Mouse (Mus musculus): Measurements from ENCODE around the gene Nudt3. TPM values are rescaled to one million over a fixed set of nuclear protein-coding genes. Genes with fewer than 3 reads are reported as not detected.

Gene Nudt3
- polyA plus RNA-seq, 1 experiment from 2014 or later, result 47.6 TPM

GRCm38 (mm10) chr17:27556315-27557011, 66.8 kb downstream of the Nudt3 start, which contains the start of gene Hmga1:
TSS of gene Hmga1 (plus strand) at chr17:27556497.
- peak within 1 kb of the TSS; percentile 92 for H3K27ac ChIP-seq (ENCODE audit: low read length)
- no peaks in the 10 kb centered on the region for H3K9me3 ChIP-seq (ENCODE audit: low read length)
- H3K9ac ChIP-seq (replicated peaks; ENCODE audit: low read depth), result peak within 1 kb of the TSS; percentile 78
- no peaks in the 10 kb centered on the region for H3K36me3 ChIP-seq (ENCODE audit: insufficient read depth, low read length)
- peak within 1 kb of the TSS; percentile 76 for H3K4me3 ChIP-seq (ENCODE audit: low read depth, low read length)
- peaks cover 6% of the 10 kb centered on the region; the same call in 1 of the 2 replicates for H3K4me1 ChIP-seq (ENCODE audit: insufficient read depth, low read depth, low read length)
- DNase-seq (ENCODE audit: low spot score) (peak; percentile 94), ATAC-seq (peak; percentile 76)
- peak within 1 kb of the TSS; percentile 98 for H3K4me2 ChIP-seq (replicated peaks; ENCODE audit: low read depth, low read length)
- WGBS, result 3% methylated on average over 68 of the region's 79 CpGs
- H3K27me3 ChIP-seq (replicated peaks; ENCODE audit: insufficient read depth, low read length), result no peaks in the 10 kb centered on the region
- TF ChIP-seq EP300 (IDR thresholded peaks at IDR 0.05) (no peak), CTCF (IDR thresholded peaks at IDR 0.05) (peak; percentile 4; the same call in 1 of the 2 replicates)

DNA sequence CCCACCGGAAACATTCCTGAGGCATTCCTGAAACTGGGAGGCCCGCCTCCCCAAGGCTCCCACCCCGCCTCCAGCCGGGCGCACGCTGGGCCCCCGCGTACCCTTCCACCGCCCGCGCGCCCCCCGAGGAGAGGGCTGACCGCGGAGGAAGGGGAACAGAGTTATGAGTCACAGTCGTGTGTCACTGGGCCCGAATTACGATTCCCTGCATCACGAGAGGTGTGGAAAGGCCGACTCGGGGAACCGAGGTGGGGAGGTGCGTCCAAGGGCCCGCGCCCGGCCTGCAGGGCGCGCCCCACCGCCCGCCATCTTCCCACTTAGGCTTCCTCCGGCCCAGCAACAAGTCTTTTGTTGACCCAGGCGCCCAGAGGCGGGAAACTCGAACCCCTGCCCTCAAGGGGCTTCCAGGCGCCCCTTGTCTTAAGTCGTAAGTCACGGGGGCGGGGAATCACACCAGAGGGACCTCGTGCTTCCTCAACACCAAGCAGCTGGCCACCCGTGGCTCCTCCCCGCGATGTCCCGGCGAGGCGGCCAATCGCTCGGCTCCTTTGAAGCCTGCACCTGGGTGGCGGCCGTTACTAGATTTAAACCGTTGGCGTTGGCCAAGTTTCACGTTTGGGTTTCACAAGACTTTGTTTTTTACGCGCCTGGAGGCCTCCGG, 67.7 kb downstream of the Nudt3 start:
- Histone ChIP-seq H3K36me3 (ENCODE audit: insufficient read depth, low read length) (no peaks in the 10 kb centered on the region), H3K4me1 (ENCODE audit: insufficient read depth, low read depth, low read length) (peaks cover 6% of the 10 kb centered on the region; the same call in 1 of the 2 replicates), H3K9ac (replicated peaks; ENCODE audit: low read depth) (peak overlapping the region; percentile 78), H3K27ac (ENCODE audit: low read length) (peak overlapping the region; percentile 92), H3K9me3 (ENCODE audit: low read length) (no peaks in the 10 kb centered on the region), H3K27me3 (replicated peaks; ENCODE audit: insufficient read depth, low read length) (no peaks in the 10 kb centered on the region), H3K4me3 (ENCODE audit: low read depth, low read length) (peak overlapping the region; percentile 76), H3K4me2 (replicated peaks; ENCODE audit: low read depth, low read length) (peak overlapping the region; percentile 98)
- WGBS, result under 1% methylated on average over 45 of the region's 55 CpGs
- TF ChIP-seq EP300 (IDR thresholded peaks at IDR 0.05) (0 out of 2 replicates have a peak, but pooled peaks have one; percentile 22), CTCF (IDR thresholded peaks at IDR 0.05) (peak; percentile 33; the same call in 1 of the 2 replicates)
- DNase-seq (ENCODE audit: low spot score) (peak; percentile 93), ATAC-seq (peak; percentile 71)

- Histone ChIP-seq H3K4me2 (replicated peaks; ENCODE audit: low read depth, low read length) (peak overlapping the region; percentile 98), H3K27me3 (replicated peaks; ENCODE audit: insufficient read depth, low read length) (no peaks in the 10 kb centered on the region), H3K4me3 (ENCODE audit: low read depth, low read length) (peak overlapping the region; percentile 76), H3K9ac (replicated peaks; ENCODE audit: low read depth) (peak overlapping the region; percentile 78), H3K36me3 (ENCODE audit: insufficient read depth, low read length) (no peaks in the 10 kb centered on the region), H3K4me1 (ENCODE audit: insufficient read depth, low read depth, low read length) (peaks cover 6% of the 10 kb centered on the region; the same call in 1 of the 2 replicates), H3K27ac (ENCODE audit: low read length) (peak overlapping the region; percentile 92), H3K9me3 (ENCODE audit: low read length) (no peaks in the 10 kb centered on the region)
- ATAC-seq, result peak; percentile 32
- no peak for TF ChIP-seq EP300 (IDR thresholded peaks at IDR 0.05)
- TF ChIP-seq CTCF (IDR thresholded peaks at IDR 0.05), result no peak
- peak; percentile 72 for DNase-seq (ENCODE audit: low spot score)
- under 1% methylated on average over 21 of the region's 39 CpGs for WGBS
Observed at GRCm38 (mm10) chr17:27555075-27555511, 68.2 kb downstream of the Nudt3 start.

DNA sequence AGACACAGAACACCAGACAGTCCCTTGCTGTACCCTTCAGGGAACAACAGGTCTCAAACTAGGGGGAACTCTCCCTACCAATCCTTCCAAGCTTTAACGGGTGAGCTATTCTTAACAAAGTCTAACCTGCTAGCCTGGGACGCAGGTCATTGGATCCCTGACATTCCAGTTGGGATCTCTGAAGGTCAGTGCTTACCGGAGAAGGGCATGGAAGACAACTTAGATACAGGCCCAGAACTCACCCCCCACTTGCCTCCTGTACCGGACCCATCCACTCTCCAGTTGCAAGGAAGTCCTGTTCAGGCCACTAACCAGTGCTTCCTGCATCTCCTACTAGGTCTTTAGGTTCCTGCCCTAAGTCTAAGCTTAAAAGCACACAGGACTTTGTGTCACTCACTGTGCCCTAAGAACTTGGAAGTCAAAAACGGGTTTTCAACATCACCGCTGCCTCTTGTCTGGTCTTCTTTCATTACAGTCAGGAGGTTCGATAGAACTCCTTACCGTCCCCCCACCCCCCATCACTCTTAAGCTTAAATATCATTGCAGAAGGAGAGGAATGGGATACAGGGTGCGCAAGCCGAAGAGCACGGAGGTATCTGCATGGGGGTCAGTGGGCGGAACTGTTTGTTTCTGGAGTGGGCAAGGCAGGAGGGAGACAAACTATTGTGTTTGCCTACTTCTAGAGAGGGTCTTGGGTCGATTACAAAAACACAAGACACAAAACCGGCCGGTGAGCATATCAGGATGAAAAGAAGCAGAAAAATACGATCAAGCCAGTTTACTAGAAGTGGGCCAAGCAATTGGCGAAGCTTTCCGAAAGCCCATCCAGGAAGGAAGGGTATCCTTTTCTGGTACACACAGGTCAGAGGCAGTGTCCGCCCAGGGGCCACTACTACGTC, 69.0 kb downstream of the Nudt3 start:
- H3K27ac ChIP-seq (ENCODE audit: low read length), result no peak overlapping the region
- peaks cover 6% of the 10 kb centered on the region; the same call in 1 of the 2 replicates for H3K4me1 ChIP-seq (ENCODE audit: insufficient read depth, low read depth, low read length)
- no peaks in the 10 kb centered on the region for H3K27me3 ChIP-seq (replicated peaks; ENCODE audit: insufficient read depth, low read length)
- TF ChIP-seq CTCF (IDR thresholded peaks at IDR 0.05), result no peak
- no peak for TF ChIP-seq EP300 (IDR thresholded peaks at IDR 0.05)
- DNase-seq (ENCODE audit: low spot score) (no peak), ATAC-seq (no peak)
- H3K9me3 ChIP-seq (ENCODE audit: low read length), result no peaks in the 10 kb centered on the region
- peak overlapping the region; percentile 98 for H3K4me2 ChIP-seq (replicated peaks; ENCODE audit: low read depth, low read length)
- WGBS, result 59% methylated on average over 20 of the region's 20 CpGs
- H3K9ac ChIP-seq (replicated peaks; ENCODE audit: low read depth), result no peak overlapping the region
- H3K4me3 ChIP-seq (ENCODE audit: low read depth, low read length), result no peak overlapping the region
- H3K36me3 ChIP-seq (ENCODE audit: insufficient read depth, low read length), result no peaks in the 10 kb centered on the region

GRCm38 (mm10) chr17:27552215-27553201, 70.8 kb downstream of the Nudt3 start:
- Histone ChIP-seq H3K4me1 (ENCODE audit: insufficient read depth, low read depth, low read length) (no peaks in the 10 kb centered on the region; the same call in 1 of the 2 replicates), H3K27me3 (replicated peaks; ENCODE audit: insufficient read depth, low read length) (no peaks in the 10 kb centered on the region), H3K36me3 (ENCODE audit: insufficient read depth, low read length) (no peaks in the 10 kb centered on the region), H3K9ac (replicated peaks; ENCODE audit: low read depth) (no peak overlapping the region), H3K9me3 (ENCODE audit: low read length) (no peaks in the 10 kb centered on the region), H3K27ac (ENCODE audit: low read length) (no peak overlapping the region), H3K4me3 (ENCODE audit: low read depth, low read length) (no peak overlapping the region), H3K4me2 (replicated peaks; ENCODE audit: low read depth, low read length) (no peak overlapping the region)
- no peak for TF ChIP-seq EP300 (IDR thresholded peaks at IDR 0.05)
- TF ChIP-seq CTCF (IDR thresholded peaks at IDR 0.05), result no peak
- 74% methylated on average over 23 of the region's 23 CpGs for WGBS
- DNase-seq (ENCODE audit: low spot score) (no peak), ATAC-seq (no peak)
